Mouse (Mus musculus): ENCODE measurements around the gene Ica1. TPM values are rescaled to one million over a fixed set of nuclear protein-coding genes. Genes with fewer than 3 reads are reported as not detected.

Gene Ica1
- polyA plus RNA-seq, 1 experiment: 0.69 TPM

DNA sequence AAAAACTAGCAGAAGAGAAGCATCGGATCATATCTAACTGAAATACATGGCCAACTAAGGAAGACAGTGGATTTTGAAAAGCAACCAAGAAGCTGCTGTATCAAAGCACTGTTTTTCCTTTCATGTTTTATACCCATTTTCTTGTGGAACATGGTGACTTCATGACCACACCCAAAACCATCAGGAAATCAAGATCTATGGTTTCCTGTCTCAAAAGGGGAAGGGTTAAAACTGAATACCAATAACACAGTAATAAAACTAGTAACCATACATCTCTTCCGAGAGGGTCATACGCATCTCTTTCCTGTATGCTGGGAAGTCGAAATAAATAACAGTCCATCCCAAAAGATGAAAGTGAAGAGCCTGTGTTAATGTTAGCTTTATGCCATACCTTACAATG, 145.6 kb downstream of the Ica1 start:
- 95% methylated on average over 4 of the region's 4 CpGs for WGBS
- DNase-seq: no peak

DNA sequence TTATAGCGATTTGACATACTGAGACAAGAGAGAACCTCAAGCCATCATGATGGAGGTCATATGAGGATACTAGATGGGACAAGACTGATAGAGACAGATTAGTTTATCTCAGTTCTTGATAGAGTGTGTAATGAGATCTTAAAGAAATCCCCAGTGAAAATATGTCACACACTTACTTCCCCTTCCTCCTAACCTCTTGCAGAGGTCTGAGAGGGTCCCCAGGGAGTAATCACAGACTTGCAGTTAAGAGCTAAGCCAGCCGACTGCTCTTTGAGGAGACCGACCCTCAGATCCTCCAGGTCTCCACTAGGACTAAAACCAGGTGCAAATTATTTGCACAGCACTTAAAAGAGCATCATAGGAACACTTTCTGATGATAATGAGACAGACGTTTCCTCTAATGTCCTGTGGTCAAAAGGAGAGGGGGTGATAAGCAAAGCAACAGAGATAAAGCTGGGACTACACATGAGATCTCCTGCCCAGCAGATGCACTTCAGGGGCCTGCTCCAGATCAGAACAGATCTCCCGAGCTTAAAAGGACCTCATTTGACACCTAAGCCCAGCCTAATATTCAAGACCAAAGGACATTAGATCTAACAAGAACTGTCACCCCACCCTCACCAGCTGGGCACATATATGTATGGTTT, 146.2 kb downstream of the Ica1 start:
- DNase-seq: no peak
- Histone ChIP-seq H3K27me3 (ENCODE audit: control insufficient read depth, insufficient read depth, low read length) (no peaks in the 10 kb centered on the region), H3K36me3 (ENCODE audit: control insufficient read depth, insufficient read depth, low read length) (no peaks in the 10 kb centered on the region), H3K27ac (ENCODE audit: control insufficient read depth, insufficient read depth, low read length) (no peak overlapping the region), H3K4me3 (ENCODE audit: control insufficient read depth, insufficient read depth, low read length) (no peak overlapping the region), H3K4me1 (replicated peaks; ENCODE audit: control insufficient read depth, insufficient read depth, low read length) (no peaks in the 10 kb centered on the region)
- TF ChIP-seq POLR2A (IDR thresholded peaks at IDR 0.05; ENCODE audit: control insufficient read depth, extremely low read depth, insufficient read depth, low read length, poor library complexity): no peak
- no peak for TF ChIP-seq CTCF (IDR thresholded peaks at IDR 0.05; ENCODE audit: borderline replicate concordance, control insufficient read depth, extremely low read depth, insufficient read depth, low read length, poor library complexity)
- WGBS: 82% methylated on average over 5 of the region's 5 CpGs

More for the DNA sequence above, 145.6 kb downstream of the Ica1 start:
- H3K36me3 ChIP-seq (ENCODE audit: control insufficient read depth, insufficient read depth, low read length): no peaks in the 10 kb centered on the region
- no peaks in the 10 kb centered on the region for H3K27me3 ChIP-seq (ENCODE audit: control insufficient read depth, insufficient read depth, low read length)
- TF ChIP-seq POLR2A (IDR thresholded peaks at IDR 0.05; ENCODE audit: control insufficient read depth, extremely low read depth, insufficient read depth, low read length, poor library complexity): no peak
- no peak for TF ChIP-seq CTCF (IDR thresholded peaks at IDR 0.05; ENCODE audit: borderline replicate concordance, control insufficient read depth, extremely low read depth, insufficient read depth, low read length, poor library complexity)
- no peaks in the 10 kb centered on the region for H3K4me1 ChIP-seq (replicated peaks; ENCODE audit: control insufficient read depth, insufficient read depth, low read length)
- no peak overlapping the region for H3K4me3 ChIP-seq (ENCODE audit: control insufficient read depth, insufficient read depth, low read length)
- H3K27ac ChIP-seq (ENCODE audit: control insufficient read depth, insufficient read depth, low read length): no peak overlapping the region

DNA sequence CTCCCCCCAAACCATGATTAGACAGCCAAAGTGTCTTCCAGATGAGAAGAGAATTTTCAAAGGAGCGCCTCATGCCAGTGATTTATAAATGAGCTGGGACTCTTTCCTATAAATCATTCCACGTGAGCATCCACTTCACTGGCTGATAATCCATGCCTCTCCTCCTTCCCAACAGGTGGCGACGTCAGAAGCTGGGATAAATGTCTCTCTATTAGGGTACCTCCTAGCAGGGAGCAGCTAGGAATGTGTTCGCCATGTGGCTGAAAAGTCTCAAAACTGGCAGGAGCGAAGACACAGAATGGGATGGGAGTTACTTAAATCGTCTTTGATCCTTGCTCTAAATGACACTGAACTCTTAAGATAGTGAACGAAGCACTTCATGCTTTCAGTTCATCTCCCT, 146.9 kb downstream of the Ica1 start:
- Histone ChIP-seq H3K36me3 (ENCODE audit: control insufficient read depth, insufficient read depth, low read length) (no peaks in the 10 kb centered on the region), H3K4me3 (ENCODE audit: control insufficient read depth, insufficient read depth, low read length) (no peak overlapping the region), H3K4me1 (replicated peaks; ENCODE audit: control insufficient read depth, insufficient read depth, low read length) (no peaks in the 10 kb centered on the region), H3K27me3 (ENCODE audit: control insufficient read depth, insufficient read depth, low read length) (no peaks in the 10 kb centered on the region), H3K27ac (ENCODE audit: control insufficient read depth, insufficient read depth, low read length) (no peak overlapping the region)
- TF ChIP-seq POLR2A (IDR thresholded peaks at IDR 0.05; ENCODE audit: control insufficient read depth, extremely low read depth, insufficient read depth, low read length, poor library complexity) (no peak), CTCF (IDR thresholded peaks at IDR 0.05; ENCODE audit: borderline replicate concordance, control insufficient read depth, extremely low read depth, insufficient read depth, low read length, poor library complexity) (no peak)
- no peak for DNase-seq
- 97% methylated on average over 8 of the region's 8 CpGs for WGBS

DNA sequence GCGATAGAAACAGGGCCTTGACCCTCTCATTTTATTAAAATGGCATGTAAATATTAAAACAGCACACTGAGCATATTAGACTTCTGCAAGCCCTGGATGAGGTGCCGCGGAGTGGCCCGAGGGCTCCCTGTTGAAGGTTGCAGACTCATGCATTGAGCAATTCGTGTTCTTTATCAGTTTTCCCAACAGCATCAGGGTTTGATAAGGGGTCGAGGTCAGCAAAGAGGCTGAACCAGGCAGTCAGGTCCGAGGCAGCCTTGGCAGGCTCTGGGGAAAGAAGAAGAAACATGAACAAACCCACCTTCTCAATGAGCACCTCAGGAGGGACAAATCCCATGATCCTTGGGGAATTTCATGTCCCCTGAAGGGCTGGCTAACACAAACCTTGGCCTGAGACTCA, 147.8 kb downstream of the Ica1 start:
- Histone ChIP-seq H3K4me1 (replicated peaks; ENCODE audit: control insufficient read depth, insufficient read depth, low read length) (no peaks in the 10 kb centered on the region), H3K27ac (ENCODE audit: control insufficient read depth, insufficient read depth, low read length) (no peak overlapping the region), H3K36me3 (ENCODE audit: control insufficient read depth, insufficient read depth, low read length) (no peaks in the 10 kb centered on the region), H3K27me3 (ENCODE audit: control insufficient read depth, insufficient read depth, low read length) (no peaks in the 10 kb centered on the region), H3K4me3 (ENCODE audit: control insufficient read depth, insufficient read depth, low read length) (no peak overlapping the region)
- 95% methylated on average over 7 of the region's 7 CpGs for WGBS
- no peak for DNase-seq
- TF ChIP-seq POLR2A (IDR thresholded peaks at IDR 0.05; ENCODE audit: control insufficient read depth, extremely low read depth, insufficient read depth, low read length, poor library complexity) (no peak), CTCF (IDR thresholded peaks at IDR 0.05; ENCODE audit: borderline replicate concordance, control insufficient read depth, extremely low read depth, insufficient read depth, low read length, poor library complexity) (no peak)

DNA sequence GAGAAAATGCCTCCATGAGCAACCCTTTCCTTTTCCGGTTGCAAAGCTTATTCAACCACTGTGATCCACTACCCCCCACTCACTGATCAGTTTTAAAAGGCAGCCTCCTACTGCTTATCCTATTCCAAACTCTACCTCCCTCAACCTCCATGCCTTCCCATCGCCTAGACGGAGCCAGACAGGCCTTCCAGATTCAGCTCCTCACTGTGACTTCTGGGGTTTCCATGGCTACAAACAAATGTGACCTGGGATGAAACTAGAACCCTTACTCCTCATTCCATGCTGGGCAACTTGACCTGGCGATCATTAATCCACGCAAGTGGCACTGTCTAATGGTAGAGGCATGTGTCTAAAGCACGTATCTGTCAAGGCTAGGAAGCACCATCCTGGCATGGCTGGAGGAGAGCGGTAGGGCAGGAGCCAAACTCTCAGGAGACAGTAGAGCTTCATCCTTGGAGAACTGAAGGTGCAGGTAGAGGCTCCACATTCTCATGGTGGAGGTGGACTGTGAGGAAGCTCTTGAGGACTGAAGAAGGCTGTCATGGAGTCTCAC, 149.5 kb downstream of the Ica1 start:
- H3K4me3 ChIP-seq (ENCODE audit: control insufficient read depth, insufficient read depth, low read length): no peak overlapping the region
- DNase-seq: no peak
- no peaks in the 10 kb centered on the region for H3K36me3 ChIP-seq (ENCODE audit: control insufficient read depth, insufficient read depth, low read length)
- H3K27ac ChIP-seq (ENCODE audit: control insufficient read depth, insufficient read depth, low read length): no peak overlapping the region
- TF ChIP-seq CTCF (IDR thresholded peaks at IDR 0.05; ENCODE audit: borderline replicate concordance, control insufficient read depth, extremely low read depth, insufficient read depth, low read length, poor library complexity) (no peak), POLR2A (IDR thresholded peaks at IDR 0.05; ENCODE audit: control insufficient read depth, extremely low read depth, insufficient read depth, low read length, poor library complexity) (no peak)
- H3K27me3 ChIP-seq (ENCODE audit: control insufficient read depth, insufficient read depth, low read length): no peaks in the 10 kb centered on the region
- 95% methylated on average over 7 of the region's 7 CpGs for WGBS
- no peaks in the 10 kb centered on the region for H3K4me1 ChIP-seq (replicated peaks; ENCODE audit: control insufficient read depth, insufficient read depth, low read length)

DNA sequence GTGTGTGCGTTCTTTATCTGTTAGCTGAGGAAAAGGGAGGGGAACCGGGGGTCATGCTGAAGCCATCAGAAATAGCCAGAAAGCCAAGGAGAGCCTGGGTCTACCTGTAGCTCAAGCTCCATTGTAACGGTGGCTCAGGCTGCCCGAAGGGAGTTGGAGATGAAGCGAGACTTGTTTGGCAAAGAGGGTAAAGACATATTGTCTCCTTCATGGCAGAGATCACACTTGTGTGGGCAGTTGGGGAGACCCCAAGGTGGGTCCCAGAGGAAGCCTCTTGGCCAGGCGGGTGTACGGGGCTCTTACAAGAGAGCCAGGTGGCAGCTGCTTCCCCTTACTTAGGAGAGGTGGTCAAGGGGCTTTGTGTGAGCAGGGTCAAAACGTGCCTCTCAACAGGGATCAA, 150.1 kb downstream of the Ica1 start:
- Histone ChIP-seq H3K4me3 (ENCODE audit: control insufficient read depth, insufficient read depth, low read length) (no peak overlapping the region), H3K36me3 (ENCODE audit: control insufficient read depth, insufficient read depth, low read length) (no peaks in the 10 kb centered on the region), H3K4me1 (replicated peaks; ENCODE audit: control insufficient read depth, insufficient read depth, low read length) (no peaks in the 10 kb centered on the region), H3K27ac (ENCODE audit: control insufficient read depth, insufficient read depth, low read length) (no peak overlapping the region), H3K27me3 (ENCODE audit: control insufficient read depth, insufficient read depth, low read length) (no peaks in the 10 kb centered on the region)
- no peak for DNase-seq
- no peak for TF ChIP-seq POLR2A (IDR thresholded peaks at IDR 0.05; ENCODE audit: control insufficient read depth, extremely low read depth, insufficient read depth, low read length, poor library complexity)
- TF ChIP-seq CTCF (IDR thresholded peaks at IDR 0.05; ENCODE audit: borderline replicate concordance, control insufficient read depth, extremely low read depth, insufficient read depth, low read length, poor library complexity): no peak
- WGBS: 95% methylated on average over 8 of the region's 8 CpGs

Data from thymus, adult 2 months (tissue).